Mouse (Mus musculus) lung, adult 2 months (tissue): ENCODE results near the gene Cd300e.

ENCODE experiments used
- CTCF ChIP-seq: fragments of 200-500 bp; IDR thresholded peaks from 2 replicates; pipeline ENCODE4 v1.5.1; 2011; ENCODE audit warnings: mild to moderate bottlenecking, low read length, control low read depth; ENCODE audit not compliant: insufficient read depth
- POLR2A ChIP-seq: fragments of 200-500 bp; IDR thresholded peaks from 2 replicates; pipeline ENCODE4 v1.6.1; 2011; ENCODE audit warnings: low read depth, mild to moderate bottlenecking, control low read depth, low read length, borderline replicate concordance; ENCODE audit errors: extremely low read depth

GRCm38 (mm10) chr11:115073002-115073401 lies 11.0 kb upstream of the Cd300e start:
- TF ChIP-seq CTCF = no peak
- TF ChIP-seq POLR2A = no peak
